Mouse (Mus musculus) heart, adult 2 months (tissue): ENCODE measurements around the gene Rasl10b. TPM values are rescaled to one million over a fixed set of nuclear protein-coding genes. Genes with fewer than 3 reads are reported as not detected.

Source experiments
- DNase-seq, 2 experiments: peaks; one replicate each; pipeline ENCODE4 v3.0.0; 2021
- H3K27ac ChIP-seq: fragments of 200-600 bp; 2 replicates; pipeline ENCODE4 v1.8.1; 2022
- H3K27me3 ChIP-seq: fragments of 200-500 bp; 2 replicates; pipeline ENCODE4 v1.6.1; 2012; ENCODE audit warnings: mild to moderate bottlenecking, low read length, inconsistent platforms, mixed read lengths; ENCODE audit not compliant: control insufficient read depth, insufficient read depth
- H3K36me3 ChIP-seq: fragments of 200-500 bp; 2 replicates; pipeline ENCODE4 v1.6.1; 2012; ENCODE audit warnings: low read length, inconsistent platforms; ENCODE audit not compliant: control insufficient read depth, insufficient read depth
- H3K4me1 ChIP-seq: fragments of 200-500 bp; 2 replicates; pipeline ENCODE4 v1.6.1; 2011; ENCODE audit warnings: low read length; ENCODE audit not compliant: control insufficient read depth, insufficient read depth
- H3K4me3 ChIP-seq: fragments of 200-600 bp; 2 replicates; pipeline ENCODE4 v1.8.1; 2022
- H3K79me2 ChIP-seq: fragments of 200-500 bp; replicated peaks from 2 replicates; pipeline ENCODE4 v1.6.1; 2012; ENCODE audit warnings: mild to moderate bottlenecking, inconsistent platforms, low read length, moderate library complexity, mixed read lengths; ENCODE audit not compliant: control insufficient read depth, insufficient read depth
- H3K9ac ChIP-seq: fragments of 200-500 bp; 2 replicates; pipeline ENCODE4 v1.6.1; 2012; ENCODE audit warnings: low read depth, mild to moderate bottlenecking, control low read depth, inconsistent platforms, low read length, mixed read lengths
- CTCF ChIP-seq: fragments of 200-600 bp; IDR thresholded peaks from 2 replicates; pipeline ENCODE4 v1.8.1; 2022; ENCODE audit warnings: antibody characterized with exemption, mild to moderate bottlenecking, moderate library complexity
- EP300 ChIP-seq: fragments of 200-500 bp; IDR thresholded peaks from 2 replicates; pipeline ENCODE4 v1.6.1; 2011; ENCODE audit warnings: low read depth, low read length, control low read depth; ENCODE audit not compliant: insufficient read depth
- POLR2A ChIP-seq: fragments of 200-500 bp; IDR thresholded peaks from 2 replicates; pipeline ENCODE4 v1.6.1; 2011; ENCODE audit warnings: mild to moderate bottlenecking, low read depth, low read length, control low read depth; ENCODE audit not compliant: insufficient read depth
- WGBS: fragments of 180-500 bp; shearing (Covaris S2); methylation state at CpG from one replicate; pipeline ENCODE4 v1.1.7; 2018; 5-methylcytosine and 5-hydroxymethylcytosine counted together
- intact Hi-C: fragments of 180-260 bp; cut with DNase I; formaldehyde crosslinking; loops from one replicate; pipeline ENCODE4 v1.15.1; 2025
- polyA plus RNA-seq: library from polyadenylated mRNA; depleted of rRNA; stranded (reverse); fragments of >200 nt; gene quantifications from 2 replicates; pipeline ENCODE4 v1.2.3, GENCODE M21; 2012; rRNA removed
- total RNA-seq, 2 experiments: library from RNA; stranded (reverse); gene quantifications; 2 replicates each; pipeline ENCODE4 v1.2.3; 2021

The Rasl10b gene
- total and polyA plus RNA-seq, 3 experiments = 61.9 to 77.8 (median 70.8) TPM

GRCm38 (mm10) chr11:83467120-83467652 lies 58.2 kb downstream of the Rasl10b start:
- Histone ChIP-seq H3K27me3 (no peaks in the 10 kb centered on the region), H3K79me2 (peaks cover 3% of the 10 kb centered on the region; the same call in 1 of the 2 replicates), H3K4me1 (peaks cover 19% of the 10 kb centered on the region), H3K4me3 (no peak overlapping the region), H3K27ac (peak overlapping the region; percentile 72), H3K36me3 (peaks cover 4% of the 10 kb centered on the region; the same call in 1 of the 2 replicates), H3K9ac (no peak overlapping the region)
- peak; percentile 84 to 89 for DNase-seq
- 10% methylated on average over 11 of the region's 11 CpGs for WGBS
- TF ChIP-seq EP300 (peak; percentile 94), POLR2A (peak; percentile 22; the same call in 1 of the 2 replicates), CTCF (no peak)
- intact Hi-C loops = loop anchor here (1.0 to 5.0 kb wide), 2 partner anchors 26 to 515 kb away; partner anchors contain the start of gene Slfn5

- TF ChIP-seq POLR2A (no peak), EP300 (no peak), CTCF (no peak)
- peaks cover 4% of the 10 kb centered on the region; the same call in 1 of the 2 replicates for H3K36me3 ChIP-seq
- intact Hi-C loops = loop anchor here (5.0 kb wide), 1 partner anchor 516 kb away; the partner anchor contains the start of gene Slfn5
- 93% methylated on average over 3 of the region's 3 CpGs for WGBS
- H3K4me1 ChIP-seq = peaks cover 14% of the 10 kb centered on the region
- no peak overlapping the region for H3K9ac ChIP-seq
- H3K27me3 ChIP-seq = no peaks in the 10 kb centered on the region
- H3K27ac ChIP-seq = no peak overlapping the region
- DNase-seq = no peak
- H3K79me2 ChIP-seq = no peaks in the 10 kb centered on the region
- no peak overlapping the region for H3K4me3 ChIP-seq
Observed at GRCm38 (mm10) chr11:83468765-83469164, 59.8 kb downstream of the Rasl10b start.

Other genes with a start within 250 kb of the Rasl10b start
- under 1 TPM; 0.14 to 0.18 TPM for gene Slfn4, start 234.0 kb upstream of the Rasl10b start, total RNA-seq
- gene Slfn4, start 234.0 kb upstream of the Rasl10b start, polyA plus RNA-seq = 0.15 and 0.37 TPM in 2 replicates
- 1 to 10 TPM; 2.0 to 3.5 TPM for gene Slfn3, start 217.8 kb upstream of the Rasl10b start, total RNA-seq
- gene Slfn3, start 217.8 kb upstream of the Rasl10b start, polyA plus RNA-seq = 0.72 and 1.9 TPM in 2 replicates
- gene Slfn14, start 122.4 kb upstream of the Rasl10b start, total RNA-seq = under 1 TPM in 1 of 2 experiments, not detected in 1; 0.14 TPM
- not detected in 2 replicates for gene Slfn14, start 122.4 kb upstream of the Rasl10b start, polyA plus RNA-seq
- 10 to 100 TPM; 42.2 to 43.6 TPM for gene Ap2b1, start 110.1 kb upstream of the Rasl10b start, total RNA-seq
- 16.3 and 27.8 TPM in 2 replicates for gene Ap2b1, start 110.1 kb upstream of the Rasl10b start, polyA plus RNA-seq
- gene Pex12, start 106.6 kb upstream of the Rasl10b start, total RNA-seq = 10 to 100 TPM in 1 of 2 experiments, 1 to 10 TPM in 1; 8.7 to 13.5 TPM
- gene Pex12, start 106.6 kb upstream of the Rasl10b start, polyA plus RNA-seq = 7.2 and 8.6 TPM in 2 replicates
- not detected for gene Gas2l2, start 20.3 kb downstream of the Rasl10b start, total RNA-seq
- gene Gas2l2, start 20.3 kb downstream of the Rasl10b start, polyA plus RNA-seq = 0.10 TPM in 1 of 2 replicates, not detected in the other
- not detected for gene 1700020L24Rik, start 28.5 kb downstream of the Rasl10b start, total RNA-seq
- 0.27 TPM in 1 of 2 replicates, not detected in the other for gene 1700020L24Rik, start 28.5 kb downstream of the Rasl10b start, polyA plus RNA-seq
- 1 to 10 TPM; 4.7 to 4.9 TPM for gene Mmp28, start 53.9 kb downstream of the Rasl10b start, total RNA-seq
- gene Mmp28, start 53.9 kb downstream of the Rasl10b start, polyA plus RNA-seq = 3.3 and 4.4 TPM in 2 replicates
- 10 to 100 TPM; 34.2 to 39.6 TPM for gene Taf15, start 63.9 kb downstream of the Rasl10b start, total RNA-seq
- gene Taf15, start 63.9 kb downstream of the Rasl10b start, polyA plus RNA-seq = 9.1 and 15.2 TPM in 2 replicates
- gene Heatr9, start 113.0 kb downstream of the Rasl10b start, total RNA-seq = not detected
- not detected in 2 replicates for gene Heatr9, start 113.0 kb downstream of the Rasl10b start, polyA plus RNA-seq
- under 1 TPM in 1 of 2 experiments, not detected in 1; 0.80 TPM for gene Ccl5, start 121.4 kb downstream of the Rasl10b start, total RNA-seq
- gene Ccl5, start 121.4 kb downstream of the Rasl10b start, polyA plus RNA-seq = 2.5 and 20.2 TPM in 2 replicates
- 10 to 100 TPM; 12.6 to 13.7 TPM for gene Ccl9, start 169.5 kb downstream of the Rasl10b start, total RNA-seq
- 4.3 and 6.7 TPM in 2 replicates for gene Ccl9, start 169.5 kb downstream of the Rasl10b start, polyA plus RNA-seq
- 10 to 100 TPM; 21.5 to 25.4 TPM for gene Ccl6, start 183.9 kb downstream of the Rasl10b start, total RNA-seq
- gene Ccl6, start 183.9 kb downstream of the Rasl10b start, polyA plus RNA-seq = 13.0 and 14.1 TPM in 2 replicates
- not detected for gene Rpl9-ps1, start 236.5 kb downstream of the Rasl10b start, total RNA-seq
- gene Rpl9-ps1, start 236.5 kb downstream of the Rasl10b start, polyA plus RNA-seq = not detected in 2 replicates
- gene Ccl3, start 240.2 kb downstream of the Rasl10b start, total RNA-seq = not detected
- 0.59 and 0.92 TPM in 2 replicates for gene Ccl3, start 240.2 kb downstream of the Rasl10b start, polyA plus RNA-seq